Mouse (Mus musculus): ENCODE data around the gene S100a3. TPM values are rescaled to one million over a fixed set of nuclear protein-coding genes. Genes with fewer than 3 reads are reported as not detected.

Gene S100a3
- total RNA-seq, 2 experiments from 2014 or later = not detected

DNA sequence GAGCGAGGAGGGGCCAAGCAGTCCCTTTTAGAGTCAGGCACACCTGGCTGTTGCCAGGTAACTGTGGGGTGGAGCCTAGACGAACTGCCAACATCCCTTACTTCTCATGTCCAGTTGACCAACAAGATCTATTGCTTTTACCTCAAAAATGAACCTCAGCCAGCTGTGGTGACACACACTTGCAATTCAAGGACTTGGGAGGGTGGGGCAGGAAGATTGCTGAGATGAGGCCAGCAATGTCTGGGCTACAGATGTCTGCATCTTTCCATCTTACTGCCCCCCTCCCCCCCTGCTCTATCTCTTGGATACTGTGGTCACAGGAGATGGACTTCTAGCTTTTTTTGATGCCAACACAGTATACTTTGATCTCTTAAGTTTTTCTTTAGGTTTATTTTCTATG, 8.1 kb upstream of the S100a3 start:
- ATAC-seq (ENCODE audit: poor library complexity, severe bottlenecking) = no peak

DNA sequence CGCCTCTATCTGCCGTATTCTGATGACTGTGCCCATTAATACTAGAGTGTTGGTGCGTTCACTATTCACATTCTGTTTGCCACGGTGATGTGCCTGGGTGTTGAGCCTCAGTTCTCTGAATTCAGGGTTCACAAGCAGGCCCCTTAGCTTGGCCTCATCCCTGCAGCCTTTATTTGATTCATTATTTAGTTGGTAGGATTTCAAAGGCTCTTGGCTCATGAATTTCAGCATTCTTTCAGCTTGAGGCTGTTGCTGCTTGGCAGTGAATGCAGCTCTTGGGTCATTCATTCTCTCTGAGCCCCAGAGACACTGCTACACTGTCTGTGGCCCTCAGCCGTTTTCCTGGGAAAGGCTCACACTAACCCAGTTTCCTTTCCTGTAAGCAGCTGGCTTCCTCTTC, 4.4 kb upstream of the S100a3 start:
- no peak for ATAC-seq (ENCODE audit: poor library complexity, severe bottlenecking)

DNA sequence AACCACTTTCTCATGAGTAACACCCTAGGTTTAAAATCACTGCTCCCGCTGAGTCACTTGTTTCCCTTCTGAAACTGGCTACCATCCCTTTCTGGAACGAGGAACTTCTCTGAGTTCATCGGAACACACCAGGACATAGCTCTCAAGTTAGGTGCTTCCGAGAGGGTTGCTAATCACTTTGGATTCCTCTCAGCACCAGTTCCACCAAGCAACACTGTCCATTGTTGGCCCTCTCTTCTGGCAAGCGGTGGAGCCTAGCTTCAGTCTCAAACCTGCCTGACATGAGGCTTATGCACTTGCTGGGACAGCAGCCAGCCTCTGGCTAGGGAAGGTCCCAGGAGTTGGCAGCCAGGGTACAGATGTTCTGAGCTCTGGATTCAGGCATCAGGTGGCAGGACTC, 14.3 kb downstream of the S100a3 start:
- ATAC-seq (ENCODE audit: poor library complexity, severe bottlenecking) = no peak

DNA sequence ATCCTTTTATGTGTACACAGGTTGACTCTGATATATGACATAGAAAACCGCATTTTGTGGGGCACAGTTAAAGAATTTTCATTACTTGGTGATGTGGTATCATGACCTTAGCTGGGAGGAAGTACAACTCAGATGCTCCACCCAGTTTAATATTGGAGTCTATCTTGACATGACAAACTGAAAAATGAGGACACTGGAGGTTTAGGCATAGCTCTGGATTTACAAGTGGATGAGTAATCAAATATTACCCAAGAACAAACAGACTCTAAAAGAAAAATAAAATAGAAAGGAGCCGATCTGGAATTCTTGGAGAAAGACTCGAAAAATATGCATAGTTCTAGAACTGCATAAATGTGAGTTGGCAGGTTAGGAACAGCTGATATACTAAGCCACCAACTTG, 14.9 kb downstream of the S100a3 start:
- no peak for ATAC-seq (ENCODE audit: poor library complexity, severe bottlenecking)

DNA sequence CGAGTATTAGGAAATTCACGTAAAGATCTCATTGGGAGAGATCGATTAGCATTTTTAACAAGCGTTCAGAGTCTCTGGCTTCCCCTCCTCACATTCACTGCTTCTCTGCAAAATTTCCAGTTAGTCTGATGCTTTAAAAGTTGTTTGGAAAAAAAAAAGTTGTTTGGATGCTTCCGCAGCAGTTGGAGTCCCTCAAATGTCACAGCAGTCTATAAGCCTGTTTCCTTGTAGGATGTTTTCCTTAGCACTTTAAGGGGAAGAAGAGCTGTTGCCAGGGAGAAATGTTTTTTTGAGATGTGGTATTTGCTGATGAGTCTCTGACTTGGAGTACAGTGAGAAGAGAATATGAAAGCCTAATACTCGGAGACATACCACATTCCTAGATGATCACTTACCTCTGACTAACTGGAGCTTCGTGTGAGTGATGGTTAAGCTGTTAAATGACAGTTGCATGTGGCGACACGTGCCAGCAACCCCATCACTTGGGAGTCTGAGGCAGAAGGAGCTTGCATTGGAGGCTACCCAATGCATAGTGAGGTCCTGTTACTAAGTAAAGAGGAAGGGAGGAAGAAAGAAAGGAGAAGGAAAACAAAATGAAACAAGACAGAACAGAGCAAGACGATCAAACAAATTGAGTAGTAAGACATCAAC, 16.1 kb downstream of the S100a3 start:
- ATAC-seq (ENCODE audit: poor library complexity, severe bottlenecking) = no peak

DNA sequence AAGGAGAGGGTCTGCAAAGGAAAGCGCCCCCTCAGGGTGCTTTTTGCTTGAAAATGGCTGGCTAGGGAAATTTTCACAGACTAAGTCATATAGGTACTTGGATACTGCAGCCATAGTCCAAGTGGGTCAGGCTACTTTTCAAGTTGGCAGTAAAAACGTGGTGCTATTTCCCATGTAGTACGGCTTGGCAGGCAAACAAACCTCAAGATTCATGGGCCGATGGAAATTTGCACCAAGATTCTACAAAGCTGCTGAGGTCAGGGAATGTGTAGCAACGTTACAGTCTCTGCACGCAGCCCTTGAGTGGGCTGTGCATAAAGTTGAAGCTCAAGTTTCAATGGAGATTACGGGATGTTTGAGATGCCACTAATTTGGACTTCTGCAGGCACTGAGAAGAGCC, 19.1 kb downstream of the S100a3 start:
- no peak for ATAC-seq (ENCODE audit: poor library complexity, severe bottlenecking)

DNA sequence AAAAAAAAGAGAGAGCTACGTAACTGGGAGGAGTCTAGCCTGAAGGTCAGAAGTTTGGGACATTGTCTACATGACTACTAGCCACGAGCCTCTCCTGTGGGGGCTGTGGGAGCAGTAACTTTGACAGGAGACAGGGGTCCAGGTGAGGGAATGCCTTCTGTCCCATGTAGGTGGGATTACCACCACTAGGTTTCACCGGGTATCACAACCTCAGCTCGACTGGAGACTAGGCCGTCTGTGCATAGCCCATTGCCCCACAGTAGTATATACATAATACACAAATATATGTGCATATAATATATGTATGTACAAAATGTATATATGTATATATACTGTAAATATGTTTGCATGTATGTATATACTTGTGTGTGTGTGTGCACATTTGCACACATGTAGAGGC, 20.8 kb downstream of the S100a3 start:
- no peak for ATAC-seq (ENCODE audit: poor library complexity, severe bottlenecking)

DNA sequence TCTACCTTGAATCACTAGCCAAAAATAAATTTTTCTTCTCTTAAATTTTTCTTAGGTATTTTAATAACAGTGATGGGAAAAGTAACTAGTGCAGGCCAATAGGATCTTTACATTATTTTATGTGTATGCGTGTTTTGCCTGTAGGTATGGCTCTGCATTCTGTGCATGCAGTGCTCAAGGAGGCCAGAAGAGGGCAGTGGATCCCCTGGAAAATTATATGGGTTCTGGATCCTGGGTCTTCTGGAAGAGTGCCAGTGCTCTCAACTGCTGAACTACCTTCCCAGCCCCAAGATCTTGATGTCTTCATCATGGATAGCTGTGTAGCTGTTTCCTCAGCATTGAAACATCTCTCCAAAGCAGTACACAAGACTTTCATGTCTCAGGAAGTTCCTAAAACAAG, 21.8 kb downstream of the S100a3 start:
- ATAC-seq (ENCODE audit: poor library complexity, severe bottlenecking) = no peak

DNA sequence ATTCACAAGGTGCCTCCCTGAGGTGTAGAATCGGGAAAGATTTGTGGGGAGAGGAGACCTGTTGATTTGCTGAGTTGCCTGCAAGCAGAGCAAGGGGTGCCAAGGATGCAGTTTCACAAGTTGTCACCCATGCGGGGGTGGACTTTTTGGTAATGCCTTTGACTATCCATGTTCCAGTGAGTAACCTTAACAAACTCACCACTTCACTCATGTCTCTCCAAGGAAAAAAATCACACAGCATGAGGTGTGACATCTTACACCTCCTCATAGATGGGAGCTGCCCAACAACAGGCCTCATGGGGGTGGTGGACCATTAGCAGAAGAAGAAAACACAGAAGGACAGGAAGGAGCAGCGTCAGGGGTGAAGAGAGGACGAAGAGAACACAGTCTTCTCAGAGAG, 22.2 kb downstream of the S100a3 start:
- no peak for ATAC-seq (ENCODE audit: poor library complexity, severe bottlenecking)

DNA sequence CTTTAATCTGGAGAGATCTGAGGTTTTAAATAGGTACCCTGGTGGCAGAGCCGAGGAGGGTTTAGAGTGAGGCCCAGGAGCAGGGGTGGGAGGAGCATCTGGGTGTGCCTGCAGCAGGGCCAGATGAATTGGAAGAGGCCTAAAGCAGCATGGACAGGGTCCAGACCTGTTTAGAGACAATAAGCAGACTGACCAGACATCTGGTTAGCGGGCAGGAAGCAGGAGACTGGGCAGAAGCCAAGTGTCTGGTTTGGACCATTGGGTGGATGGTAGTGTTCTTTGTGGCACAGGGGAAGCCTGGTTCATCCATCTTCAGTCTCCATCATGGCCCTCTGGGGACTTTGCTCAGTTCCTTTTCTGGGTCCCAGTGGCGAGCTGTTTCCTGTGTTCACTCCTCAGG, 23.5 kb downstream of the S100a3 start:
- ATAC-seq (ENCODE audit: poor library complexity, severe bottlenecking) = no peak

DNA sequence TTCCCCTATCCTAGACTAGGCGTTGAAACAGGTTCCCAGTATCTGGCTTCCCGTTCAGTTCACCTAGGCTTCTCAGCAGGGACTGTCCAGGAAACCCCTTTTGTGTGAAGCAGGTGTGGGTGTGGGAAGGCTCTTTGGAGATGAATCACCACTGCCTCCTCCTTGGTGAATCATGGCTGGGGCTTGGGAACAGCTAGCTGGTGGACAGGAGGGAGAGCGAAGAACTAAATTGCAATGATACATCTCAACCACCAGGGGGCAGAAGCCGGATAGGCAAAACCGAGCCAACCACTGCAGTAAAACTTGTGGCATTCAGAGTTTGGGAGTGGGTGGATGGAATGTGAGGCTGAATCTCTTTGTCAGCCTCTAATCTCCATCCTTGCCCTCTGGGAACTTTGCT, 25.2 kb downstream of the S100a3 start:
- ATAC-seq (ENCODE audit: poor library complexity, severe bottlenecking) = peak; percentile 36

DNA sequence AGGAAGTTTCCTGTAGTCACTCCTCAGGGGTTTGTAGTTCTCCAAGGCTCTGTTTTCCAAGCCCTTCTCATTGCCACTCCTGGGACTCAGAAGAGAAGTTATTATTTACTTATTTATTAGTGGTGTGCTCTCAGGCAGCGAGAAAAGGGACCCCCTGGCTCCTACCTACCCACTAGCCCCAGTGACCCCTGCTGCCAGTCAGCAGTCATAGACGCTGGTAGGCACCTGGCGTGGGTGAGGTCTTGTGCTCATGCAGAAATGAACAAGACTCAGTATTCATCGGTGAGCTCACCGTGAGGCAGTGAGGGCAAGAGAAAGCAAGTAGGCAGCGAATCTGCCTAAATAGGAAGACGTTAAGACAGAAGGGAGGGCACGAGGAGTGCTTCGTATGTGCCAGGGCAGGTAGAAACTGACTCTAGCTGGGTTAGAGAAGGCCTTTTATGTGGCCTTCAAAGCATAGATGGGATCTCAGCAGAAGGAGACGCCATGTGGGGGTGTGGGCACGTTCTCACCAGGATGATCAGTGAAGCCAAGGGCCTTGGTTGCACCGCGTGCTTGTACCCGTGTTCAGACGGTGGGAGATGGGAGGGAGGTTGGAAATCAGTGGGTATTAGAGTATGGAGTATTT, 25.8 kb downstream of the S100a3 start:
- no peak for ATAC-seq (ENCODE audit: poor library complexity, severe bottlenecking)

DNA sequence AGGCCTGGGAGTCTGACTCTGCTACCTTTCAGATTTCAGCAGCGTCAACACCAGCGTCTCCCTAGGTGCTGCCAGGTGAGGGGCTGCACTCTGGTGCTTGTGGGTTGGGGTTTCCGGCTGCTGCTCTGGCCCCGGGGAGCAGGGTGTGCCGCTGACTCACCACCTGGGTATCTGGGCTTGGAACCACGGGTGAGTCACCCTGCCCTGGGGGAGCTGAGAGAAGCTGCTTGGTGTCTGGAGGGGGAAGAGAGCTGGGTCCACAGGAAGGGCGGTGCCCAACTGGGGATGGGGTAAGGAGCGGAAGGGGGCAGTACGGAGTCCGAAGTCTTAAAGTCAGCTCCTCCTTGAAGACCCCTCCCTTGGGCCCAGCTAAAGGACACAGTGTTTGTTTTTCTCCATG, 26.5 kb downstream of the S100a3 start:
- peak; percentile 83 for ATAC-seq (ENCODE audit: poor library complexity, severe bottlenecking)

DNA sequence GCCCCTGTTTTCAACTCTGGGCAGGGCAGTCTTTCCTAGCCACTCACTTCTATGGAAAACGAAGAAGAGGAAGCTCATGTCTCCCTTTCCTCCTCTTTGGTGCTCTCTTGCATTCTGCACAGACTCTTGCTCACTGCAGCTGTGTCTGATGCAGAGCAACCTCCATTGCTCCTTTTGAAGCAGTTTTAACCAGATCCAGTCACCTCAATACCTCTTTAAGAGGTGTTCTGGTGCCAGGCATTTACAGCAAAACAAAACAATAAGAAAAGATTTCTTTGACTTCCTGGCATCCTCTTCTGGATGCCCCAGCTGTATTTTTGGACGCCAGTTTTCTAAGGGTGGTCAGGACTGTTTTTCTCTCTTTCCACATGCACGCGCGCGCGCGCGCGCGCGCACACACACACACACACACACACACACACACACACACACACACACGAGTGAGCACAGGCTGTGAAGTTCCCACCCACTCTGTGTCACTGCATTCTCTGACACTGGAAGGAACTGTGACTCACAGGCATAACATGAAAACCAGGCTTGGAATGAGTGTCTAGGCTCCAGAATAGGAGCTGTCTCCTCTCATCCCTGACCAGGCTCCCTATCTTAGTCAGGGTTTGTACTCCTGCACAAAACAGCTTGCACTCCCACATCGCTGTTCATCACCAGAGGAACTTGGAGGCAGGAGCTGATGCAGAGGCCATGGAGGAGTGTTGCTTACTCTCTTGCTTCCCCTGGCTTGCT, 27.2 kb downstream of the S100a3 start:
- ATAC-seq (ENCODE audit: poor library complexity, severe bottlenecking) = no peak

DNA sequence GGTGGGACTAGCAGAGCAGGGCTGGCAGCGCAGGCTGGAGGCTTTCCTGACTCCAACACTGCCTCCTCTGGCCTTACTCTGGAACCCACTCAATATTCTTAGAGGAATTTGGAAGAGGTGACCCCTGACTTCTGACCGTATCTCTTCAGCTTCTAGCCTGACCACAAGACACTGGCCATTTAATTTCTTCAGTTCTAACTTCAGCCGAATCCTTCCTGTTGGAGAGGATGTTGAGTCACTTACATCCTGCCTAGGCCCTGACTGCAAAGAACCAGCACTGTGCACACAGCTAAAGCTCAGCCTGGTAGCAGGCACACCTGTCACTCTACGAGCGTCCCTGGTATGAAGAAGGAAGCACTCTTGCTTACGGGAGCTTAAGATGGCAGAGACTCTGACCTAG, 29.0 kb downstream of the S100a3 start:
- ATAC-seq (ENCODE audit: poor library complexity, severe bottlenecking) = peak; percentile 55

DNA sequence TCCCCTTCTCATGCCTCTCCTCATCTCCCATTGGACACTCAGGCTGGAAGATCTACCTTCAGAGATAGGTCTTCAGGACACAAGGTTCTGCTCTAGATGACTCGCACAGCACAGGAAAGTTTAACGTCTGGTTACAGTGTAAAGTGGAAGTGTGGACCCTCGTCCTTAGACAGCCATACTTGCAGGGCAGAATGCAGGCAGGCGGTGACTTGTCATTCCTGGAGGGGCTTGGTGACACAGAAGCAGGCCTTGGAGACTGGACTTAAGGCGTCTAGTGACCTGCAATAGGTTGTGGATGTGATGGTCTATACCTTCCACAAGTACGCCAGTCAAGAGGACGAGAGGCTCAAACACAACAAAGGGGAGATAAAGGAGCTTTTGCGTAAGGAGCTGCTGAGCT, 29.6 kb downstream of the S100a3 start, which contains the start of gene S100a2:
S100a2 (plus strand) TSS at position 301 of the 400 bp plus-strand sequence.
- no peak for ATAC-seq (ENCODE audit: poor library complexity, severe bottlenecking)

DNA sequence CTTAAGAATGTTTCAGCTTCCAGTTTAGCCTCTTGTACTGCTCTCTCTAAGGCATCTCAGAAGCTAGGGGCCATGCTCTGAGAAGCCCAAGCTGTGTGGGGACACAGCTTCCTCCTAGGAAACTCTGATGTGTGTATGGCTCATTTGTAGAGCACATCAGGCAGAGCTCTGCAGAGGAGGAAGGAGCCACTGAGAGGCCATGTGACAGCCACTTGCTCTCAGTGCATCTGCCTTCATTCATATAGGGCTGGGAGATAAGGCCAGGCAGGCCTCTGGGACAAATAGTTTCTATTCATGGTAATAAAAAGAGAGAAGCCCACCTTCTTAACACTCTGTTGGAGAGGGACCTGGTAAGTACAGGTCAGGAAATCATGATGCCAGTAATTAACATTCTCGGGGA, 34.1 kb downstream of the S100a3 start:
- ATAC-seq (ENCODE audit: poor library complexity, severe bottlenecking) = peak; percentile 43; the same call in 1 of the 2 replicates

DNA sequence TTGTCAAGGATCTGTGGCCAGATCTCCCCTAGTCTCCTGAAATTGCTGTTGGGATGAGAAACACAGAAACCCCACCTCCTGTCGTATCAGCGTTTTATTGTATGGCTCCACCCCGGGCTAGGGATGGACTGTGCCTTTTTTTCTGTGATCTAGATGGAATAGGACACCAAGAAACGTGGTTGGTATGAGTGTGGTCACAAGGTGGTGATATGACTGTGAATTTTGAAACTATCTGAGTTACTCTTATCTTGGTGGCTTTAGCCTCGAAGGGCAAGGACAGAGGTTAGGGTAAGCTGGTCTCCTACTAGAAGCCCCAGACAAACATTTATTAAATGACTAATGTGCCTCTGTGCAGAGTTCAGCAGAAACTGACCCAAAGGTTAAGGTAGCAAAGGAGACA, 35.2 kb downstream of the S100a3 start:
- ATAC-seq (ENCODE audit: poor library complexity, severe bottlenecking) = no peak

DNA sequence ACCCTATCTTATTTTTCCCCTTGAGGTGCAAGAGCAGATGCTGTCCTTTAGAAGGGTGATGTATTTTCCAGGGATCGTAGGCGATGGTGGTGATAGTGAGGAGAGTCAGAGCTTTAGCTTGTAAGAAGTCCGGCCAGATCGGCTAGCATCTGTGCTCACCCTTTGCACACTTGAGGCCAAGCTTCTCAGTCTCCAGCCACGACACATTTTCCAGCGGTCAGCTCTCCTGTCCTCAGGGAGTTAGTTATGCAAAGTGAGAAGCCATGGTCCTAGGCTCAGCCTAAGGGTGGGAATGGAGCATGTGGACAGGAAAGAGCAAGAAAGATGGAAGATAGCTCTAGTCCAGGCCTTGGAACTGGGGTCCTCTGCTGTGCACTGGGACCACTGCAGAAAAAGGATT, 36.4 kb downstream of the S100a3 start:
- no peak for ATAC-seq (ENCODE audit: poor library complexity, severe bottlenecking)

DNA sequence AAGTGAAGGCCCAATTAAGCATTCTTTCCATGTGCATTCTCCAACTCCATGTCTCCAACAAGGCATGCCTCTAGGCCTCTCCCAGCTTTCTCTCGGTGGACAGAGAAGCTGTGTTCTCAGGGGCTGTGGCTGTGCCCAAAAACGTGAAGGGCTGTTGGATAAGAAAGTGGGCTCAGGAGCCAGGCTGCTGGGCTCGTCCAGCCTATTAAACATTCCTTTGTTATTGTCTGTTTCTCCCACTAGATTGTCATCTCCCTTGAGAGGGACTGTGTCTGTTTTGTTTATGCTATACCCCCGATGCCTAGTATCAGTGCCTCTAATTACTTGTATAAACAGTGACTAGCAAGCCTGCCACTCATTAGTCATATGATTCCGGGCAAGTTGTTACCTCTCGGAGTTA, 37.4 kb downstream of the S100a3 start:
- ATAC-seq (ENCODE audit: poor library complexity, severe bottlenecking) = no peak

DNA sequence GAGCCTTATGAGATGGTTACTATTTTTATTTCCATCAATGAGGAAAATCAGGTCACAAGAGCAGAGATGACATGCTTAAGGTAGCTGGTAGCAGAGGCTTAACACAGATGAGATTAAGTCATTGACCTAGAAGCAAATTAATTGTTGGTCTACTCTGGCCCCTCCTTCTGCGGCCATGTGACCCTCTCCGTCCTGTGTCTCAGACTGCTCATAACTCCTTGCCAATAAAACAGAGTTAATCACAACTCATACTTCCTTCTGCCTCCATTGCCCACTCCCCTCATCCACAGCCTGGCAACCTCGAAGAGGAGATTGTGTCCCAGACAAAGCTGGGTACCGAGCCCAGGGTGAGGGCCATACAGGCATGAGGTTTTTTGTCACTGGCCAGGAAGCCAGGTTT, 37.8 kb downstream of the S100a3 start:
- peak; percentile 42; the same call in 1 of the 2 replicates for ATAC-seq (ENCODE audit: poor library complexity, severe bottlenecking)

DNA sequence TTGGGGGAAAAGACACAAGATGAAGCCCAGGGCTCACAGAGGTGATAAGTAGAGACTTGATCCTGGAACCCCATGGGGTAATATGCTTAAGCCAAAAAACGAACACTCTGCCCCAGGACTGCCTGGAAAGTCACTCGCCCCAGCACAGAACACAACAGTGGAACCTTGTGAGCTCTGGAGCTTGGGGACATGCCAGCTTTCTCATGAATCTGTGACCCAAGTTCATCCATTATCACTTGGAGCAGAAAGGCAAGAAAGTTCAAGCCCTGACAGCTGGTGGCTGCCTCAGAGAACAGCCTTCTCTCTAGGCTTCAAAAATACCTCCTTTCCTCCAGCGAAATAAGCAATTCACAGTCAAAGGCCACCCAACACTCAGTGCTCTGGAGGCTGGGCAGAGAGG, 39.0 kb downstream of the S100a3 start:
- no peak for ATAC-seq (ENCODE audit: poor library complexity, severe bottlenecking)

Measured in megakaryocyte, adult 5-6 weeks (primary cell).